In the genomic region with DNA sequence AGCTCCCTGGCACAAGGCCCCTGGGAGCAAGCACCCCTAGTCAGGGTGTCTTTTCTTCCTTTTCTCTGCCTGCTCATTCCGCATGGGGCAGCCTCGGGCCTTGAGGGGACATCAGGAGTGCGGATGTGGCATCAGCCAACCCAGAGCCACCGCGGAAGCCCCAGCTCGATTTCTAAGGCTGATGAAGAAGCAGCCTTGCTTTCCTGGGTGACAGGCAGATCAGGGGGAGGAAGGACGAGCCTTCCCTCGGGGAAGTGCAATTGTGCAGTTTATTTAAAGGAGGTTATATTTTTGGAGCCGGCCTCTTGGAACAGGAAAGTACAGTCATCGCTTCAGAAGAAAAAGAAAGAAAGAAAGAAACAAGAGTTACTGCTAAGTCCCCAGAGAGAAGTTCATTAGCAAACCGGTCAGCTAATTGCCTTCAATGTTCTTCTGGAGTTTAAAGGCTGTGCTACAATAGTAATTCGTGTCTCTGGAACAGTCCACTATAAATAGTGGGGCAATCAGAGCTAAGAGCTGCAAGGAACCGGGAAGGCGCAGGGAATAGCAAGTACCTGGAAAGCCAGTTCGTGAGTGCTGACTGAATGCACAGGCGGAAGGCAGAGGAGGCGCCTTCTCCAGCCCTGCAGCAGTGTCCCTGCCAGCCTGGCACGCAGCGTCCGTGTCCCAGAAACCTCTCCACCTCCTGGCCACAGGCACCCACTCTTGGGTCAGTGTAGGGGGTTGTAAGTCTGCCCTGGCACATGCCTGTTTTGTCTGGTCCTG, we compare ENCODE assay signal across 9 mouse cellular contexts. TPM values are rescaled to one million over a fixed set of nuclear protein-coding genes. Genes with fewer than 3 reads are reported as not detected.
DNase-seq lines count a peak whose midpoint lies in the region; ATAC-seq and TF ChIP-seq lines count a peak whose summit lies in the region.
"Had no signal": no experiment of that assay in that cellular context is flagged by ENCODE, and none has a peak within 500 bp of the region (broad histone marks: within the 10 kb centered on the region; RNA-seq: fewer than 3 reads in every experiment).

No protein-coding gene starts in this region.

- H3K9ac ChIP-seq in limb, embryonic 12.5 days (replicated peaks): peak overlapping the region; percentile 34; the same call in 1 of the 2 replicates

- H3K36me3 ChIP-seq in limb, embryonic 12.5 days: no peaks in the 10 kb centered on the region
- H3K36me3 ChIP-seq in limb, embryonic 10.5 days: no peaks in the 10 kb centered on the region
- H3K36me3 ChIP-seq in myocyte (ENCODE audit: control insufficient read depth, insufficient read depth): no peaks in the 10 kb centered on the region
- H3K36me3 ChIP-seq in midbrain, embryonic 10.5 days: no peaks in the 10 kb centered on the region

- no peaks in the 10 kb centered on the region for H3K79me2 ChIP-seq in myocyte (ENCODE audit: control insufficient read depth, insufficient read depth)

- no peak overlapping the region for H3ac ChIP-seq in myocyte (ENCODE audit: control insufficient read depth, insufficient read length)

- peaks cover 6% of the 10 kb centered on the region; the same call in 1 of the 2 replicates for H3K4me1 ChIP-seq in limb, embryonic 12.5 days (replicated peaks)
- H3K4me1 ChIP-seq in limb, embryonic 10.5 days: peaks cover 22% of the 10 kb centered on the region
- H3K4me1 ChIP-seq in midbrain, embryonic 10.5 days: peaks cover 19% of the 10 kb centered on the region

- TF ChIP-seq POLR2A in myocyte (IDR thresholded peaks at IDR 0.05; ENCODE audit: insufficient read length, low read depth): no peak

- no peak overlapping the region for H3K4me3 ChIP-seq in limb, embryonic 12.5 days (replicated peaks)
- H3K4me3 ChIP-seq in limb, embryonic 10.5 days: no peak overlapping the region
- H3K4me3 ChIP-seq in myocyte: no peak overlapping the region
- H3K4me3 ChIP-seq in midbrain, embryonic 10.5 days: no peak overlapping the region
- H3K4me3 ChIP-seq: erythroblast, embryonic 14.5 days had no signal

- no peaks in the 10 kb centered on the region for H3K9me3 ChIP-seq in limb, embryonic 12.5 days
- H3K9me3 ChIP-seq in limb, embryonic 10.5 days (replicated peaks): no peaks in the 10 kb centered on the region
- no peaks in the 10 kb centered on the region for H3K9me3 ChIP-seq in midbrain, embryonic 10.5 days (replicated peaks)

- no peak overlapping the region for H3K4me2 ChIP-seq in limb, embryonic 12.5 days
- peak overlapping the region; percentile 34 for H3K4me2 ChIP-seq in myocyte (ENCODE audit: low read depth)

- 54% methylated on average over 20 of the region's 20 CpGs for WGBS in limb, embryonic 12.5 days
- WGBS in limb, embryonic 10.5 days: 64% methylated on average over 20 of the region's 20 CpGs
- WGBS in midbrain, embryonic 10.5 days: 72% methylated on average over 20 of the region's 20 CpGs

- peaks cover 42% of the 10 kb centered on the region for H3K27me3 ChIP-seq in limb, embryonic 12.5 days
- peaks cover 43% of the 10 kb centered on the region for H3K27me3 ChIP-seq in limb, embryonic 10.5 days (ENCODE audit: low read depth, poor library complexity, severe bottlenecking)
- H3K27me3 ChIP-seq in myocyte (ENCODE audit: control insufficient read depth, insufficient read depth, insufficient read length): peaks cover 25% of the 10 kb centered on the region
- H3K27me3 ChIP-seq in midbrain, embryonic 10.5 days (ENCODE audit: low read depth, poor library complexity, severe bottlenecking): peaks cover 46% of the 10 kb centered on the region

- DNase-seq in frontal cortex, postnatal 25 days (ENCODE audit: low spot score in 2 of 2): no peak
- no peak for DNase-seq in limb, embryonic 10.5 days (ENCODE audit: low spot score)
- peak; percentile 55 to 57 for DNase-seq in frontal cortex, postnatal 10 days (ENCODE audit: low spot score in 2 of 2)
- DNase-seq in gastrocnemius, postnatal 10 days: no peak
- DNase-seq in midbrain, embryonic 10.5 days (ENCODE audit: low spot score): no peak

- no peak overlapping the region for H3K27ac ChIP-seq in limb, embryonic 12.5 days
- no peak overlapping the region for H3K27ac ChIP-seq in limb, embryonic 10.5 days
- H3K27ac ChIP-seq in midbrain, embryonic 10.5 days (replicated peaks): no peak overlapping the region

- peak; percentile 66 for ATAC-seq in frontal cortex, adult (ENCODE audit: low TSS enrichment)
- ATAC-seq in limb, embryonic 12.5 days (ENCODE audit: insufficient number of reproducible peaks, insufficient read depth, low FRiP score, low TSS enrichment, low read depth): no peak

TF ChIP-seq in myocyte, 11 proteins besides CTCF, POLR2A, EP300 and RAD21:
- TF ChIP-seq USF1 (IDR thresholded peaks at IDR 0.05; ENCODE audit: low read depth) (no peak), REST (IDR thresholded peaks at IDR 0.05; ENCODE audit: insufficient read depth, insufficient read length) (no peak), SRF (IDR thresholded peaks at IDR 0.05; ENCODE audit: control insufficient read depth, insufficient read length, low read depth) (no peak), TCF12 (IDR thresholded peaks at IDR 0.05; ENCODE audit: insufficient read depth, poor library complexity, severe bottlenecking) (no peak), MYOD1 (IDR thresholded peaks at IDR 0.05; ENCODE audit: control insufficient read depth in 1 of 3, insufficient read length in 2 of 3, low read depth in 2 of 3) (no peak), MYOG (IDR thresholded peaks at IDR 0.05; ENCODE audit: control insufficient read depth in 1 of 3, insufficient read depth in 1 of 3, insufficient read length in 2 of 3, low read depth in 2 of 3) (no peak), CEBPB (IDR thresholded peaks at IDR 0.05; ENCODE audit: insufficient read depth, poor library complexity, severe bottlenecking) (no peak), POLR2AphosphoS2 (IDR thresholded peaks at IDR 0.05; ENCODE audit: insufficient read length, low read depth) (no peak), E2F4 (IDR thresholded peaks at IDR 0.05; ENCODE audit: insufficient read depth) (no peak), TCF3 (IDR thresholded peaks at IDR 0.05; ENCODE audit: insufficient read length, low read depth) (no peak), MAX (IDR thresholded peaks at IDR 0.05; ENCODE audit: low read depth) (no peak)

RNA-seq across cellular contexts. Expression of a gene that starts 24.4 kb away (rescaled TPM):
- 330 and 340 TPM in 2 replicates for polyA plus RNA-seq in limb, embryonic 12.5 days (2016; fragmentation: Nextera tagmentation; extraction: Ambion mirVana)
- polyA plus RNA-seq in limb, embryonic 10.5 days (2016; fragmentation: Nextera tagmentation; extraction: Ambion mirVana): 355 and 359 TPM in 2 replicates
- polyA plus RNA-seq in myocyte (2012; fragmentation: generic; extraction: Trizol): 180 TPM
- 10 to 100 TPM; 82.0 to 91.3 TPM for total RNA-seq in gastrocnemius, postnatal 10 days (2021)
- polyA plus RNA-seq in midbrain, embryonic 10.5 days (2016; fragmentation: Nextera tagmentation; extraction: Ambion mirVana): 319 and 355 TPM in 2 replicates

RNA-seq across cellular contexts. Expression of a gene that starts 36.1 kb away (rescaled TPM):
- 48.7 and 52.7 TPM in 2 replicates for polyA plus RNA-seq in limb, embryonic 12.5 days (2016; fragmentation: Nextera tagmentation; extraction: Ambion mirVana)
- 38.7 and 38.8 TPM in 2 replicates for polyA plus RNA-seq in limb, embryonic 10.5 days (2016; fragmentation: Nextera tagmentation; extraction: Ambion mirVana)
- polyA plus RNA-seq in myocyte (2012; fragmentation: generic; extraction: Trizol): 183 TPM
- 100 to 1,000 TPM; 182 to 191 TPM for total RNA-seq in gastrocnemius, postnatal 10 days (2021)
- 41.6 and 48.9 TPM in 2 replicates for polyA plus RNA-seq in midbrain, embryonic 10.5 days (2016; fragmentation: Nextera tagmentation; extraction: Ambion mirVana)

RNA-seq across cellular contexts. Expression of a gene that starts 37.1 kb away (rescaled TPM):
- polyA plus RNA-seq in limb, embryonic 12.5 days (2016; fragmentation: Nextera tagmentation; extraction: Ambion mirVana): 192 and 204 TPM in 2 replicates
- polyA plus RNA-seq in limb, embryonic 10.5 days (2016; fragmentation: Nextera tagmentation; extraction: Ambion mirVana): 148 and 152 TPM in 2 replicates
- polyA plus RNA-seq in myocyte (2012; fragmentation: generic; extraction: Trizol): 197 TPM
- 10 to 100 TPM; 28.5 to 40.5 TPM for total RNA-seq in gastrocnemius, postnatal 10 days (2021)
- polyA plus RNA-seq in midbrain, embryonic 10.5 days (2016; fragmentation: Nextera tagmentation; extraction: Ambion mirVana): 112 and 114 TPM in 2 replicates

Comparison
In these comparisons a context has a peak if more than half of its experiments do, and no peak if none do; other contexts are left out.
1. DNase-seq: peak in frontal cortex, postnatal 10 days (2 of 2); none in frontal cortex, postnatal 25 days (0 of 2), limb, embryonic 10.5 days (single experiment), gastrocnemius, postnatal 10 days (single experiment) and midbrain, embryonic 10.5 days (single experiment).